Mouse (Mus musculus) megakaryocyte, embryonic 14.5 days (primary cell): ENCODE results near the gene Slc36a1. TPM values are rescaled to one million over a fixed set of nuclear protein-coding genes. Genes with fewer than 3 reads are reported as not detected.

ENCODE experiments used
- H3K27me3 ChIP-seq: replicated peaks from 2 replicates; pipeline ENCODE3; 2012; ENCODE audit warnings: inconsistent platforms
- H3K36me3 ChIP-seq: replicated peaks from 2 replicates; pipeline ENCODE3; 2012; ENCODE audit warnings: low read length, inconsistent platforms, mixed read lengths
- H3K4me1 ChIP-seq: 2 replicates; pipeline ENCODE4 v1.6.1; 2012; ENCODE audit warnings: inconsistent platforms
- H3K4me3 ChIP-seq: replicated peaks from 2 replicates; pipeline ENCODE3; 2012; ENCODE audit warnings: moderate library complexity, mild to moderate bottlenecking, inconsistent platforms
- H3K9me3 ChIP-seq: 2 replicates; pipeline ENCODE4 v1.6.1; 2012; ENCODE audit warnings: inconsistent platforms
- FLI1 ChIP-seq: IDR thresholded peaks from 2 replicates; pipeline ENCODE4 v1.6.1; 2012; ENCODE audit warnings: low read length, inconsistent platforms, mixed read lengths
- GATA1 ChIP-seq: IDR thresholded peaks from 3 replicates; pipeline ENCODE4 v1.6.1; 2012; ENCODE audit warnings: mixed read lengths, low read length, inconsistent platforms, borderline replicate concordance
- polyA plus RNA-seq: library from polyadenylated mRNA; stranded (reverse); fragments of >175 nt; gene quantifications from 2 replicates; pipeline ENCODE4 v1.2.3, GENCODE M21; 2012; ENCODE audit warnings: low replicate concordance; ENCODE audit not compliant: insufficient read depth

The Slc36a1 gene
- polyA plus RNA-seq, 1 experiment = 4.0 TPM

GRCm38 (mm10) chr11:55261105-55261504 lies 57.0 kb downstream of the Slc36a1 start:
- H3K4me3 ChIP-seq = no peak overlapping the region
- H3K36me3 ChIP-seq = no peaks in the 10 kb centered on the region
- no peak for TF ChIP-seq GATA1
- H3K27me3 ChIP-seq = peaks cover 64% of the 10 kb centered on the region
- H3K9me3 ChIP-seq = no peaks in the 10 kb centered on the region
- no peaks in the 10 kb centered on the region for H3K4me1 ChIP-seq

- TF ChIP-seq GATA1 = no peak
- no peak for TF ChIP-seq FLI1
- Histone ChIP-seq H3K9me3 (no peaks in the 10 kb centered on the region), H3K36me3 (no peaks in the 10 kb centered on the region), H3K27me3 (peaks cover 55% of the 10 kb centered on the region), H3K4me1 (no peaks in the 10 kb centered on the region), H3K4me3 (no peak overlapping the region)
Measured at GRCm38 (mm10) chr11:55262000-55262399, 57.9 kb downstream of the Slc36a1 start.

- TF ChIP-seq GATA1 = no peak
- no peak for TF ChIP-seq FLI1
- no peak overlapping the region for H3K4me3 ChIP-seq
- no peaks in the 10 kb centered on the region for H3K36me3 ChIP-seq
- H3K4me1 ChIP-seq = peaks cover 13% of the 10 kb centered on the region
- no peaks in the 10 kb centered on the region for H3K9me3 ChIP-seq
- peaks cover 53% of the 10 kb centered on the region for H3K27me3 ChIP-seq
Measured at GRCm38 (mm10) chr11:55264318-55264717, 60.2 kb downstream of the Slc36a1 start.

GRCm38 (mm10) chr11:55265647-55266046 lies 61.5 kb downstream of the Slc36a1 start:
- TF ChIP-seq FLI1 = no peak
- TF ChIP-seq GATA1 = no peak
- H3K4me3 ChIP-seq = peak overlapping the region; percentile 31
- H3K9me3 ChIP-seq = no peaks in the 10 kb centered on the region
- H3K4me1 ChIP-seq = peaks cover 14% of the 10 kb centered on the region
- no peaks in the 10 kb centered on the region for H3K36me3 ChIP-seq
- H3K27me3 ChIP-seq = peaks cover 56% of the 10 kb centered on the region

GRCm38 (mm10) chr11:55268580-55268979 lies 64.4 kb downstream of the Slc36a1 start:
- H3K9me3 ChIP-seq = no peaks in the 10 kb centered on the region
- no peaks in the 10 kb centered on the region for H3K36me3 ChIP-seq
- peaks cover 44% of the 10 kb centered on the region for H3K27me3 ChIP-seq
- no peak for TF ChIP-seq FLI1
- TF ChIP-seq GATA1 = no peak
- no peak overlapping the region for H3K4me3 ChIP-seq
- H3K4me1 ChIP-seq = peaks cover 23% of the 10 kb centered on the region

DNA sequence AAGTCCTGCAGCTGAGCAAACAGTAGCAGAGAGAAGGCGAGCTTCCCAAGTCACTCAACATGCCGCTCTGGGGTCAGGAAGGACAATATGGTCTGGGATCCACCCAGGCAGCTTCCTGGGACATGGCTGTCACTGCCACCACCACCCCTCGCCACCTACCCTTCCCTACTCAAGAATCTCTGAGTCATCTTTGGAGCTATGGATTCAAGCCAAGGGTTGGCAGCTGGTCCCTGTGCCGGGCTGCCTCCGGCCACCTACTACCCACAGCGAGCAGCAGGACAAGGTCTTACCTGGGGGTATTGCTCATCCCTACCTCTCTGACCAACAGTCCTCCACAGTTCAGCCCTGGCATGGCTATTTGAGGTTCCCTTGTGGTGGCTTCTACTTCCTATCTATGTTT lies 70.6 kb downstream of the Slc36a1 start:
- no peak overlapping the region for H3K4me3 ChIP-seq
- H3K27me3 ChIP-seq = peaks cover 41% of the 10 kb centered on the region
- TF ChIP-seq GATA1 = no peak
- H3K9me3 ChIP-seq = peaks cover 2% of the 10 kb centered on the region
- H3K4me1 ChIP-seq = 0 out of 2 replicates have a peak, but pooled peaks cover 8% of the 10 kb centered on the region
- H3K36me3 ChIP-seq = no peaks in the 10 kb centered on the region

Other genes starting within 250 kb of the Slc36a1 start
- gene Tnip1, start 241.4 kb upstream of the Slc36a1 start, polyA plus RNA-seq = 69.0 and 80.2 TPM in 2 replicates
- gene Anxa6, start 170.9 kb upstream of the Slc36a1 start, polyA plus RNA-seq = 0.90 and 18.9 TPM in 2 replicates
- gene Ccdc69, start 126.2 kb upstream of the Slc36a1 start, polyA plus RNA-seq = 0.73 TPM in 1 of 2 replicates, not detected in the other
- gene Gm2a, start 106.2 kb upstream of the Slc36a1 start, polyA plus RNA-seq = 3.3 and 7.5 TPM in 2 replicates
- not detected in 2 replicates for gene Slc36a3, start 52.6 kb upstream of the Slc36a1 start, polyA plus RNA-seq
- 0.18 TPM in 1 of 2 replicates, not detected in the other for gene Slc36a2, start 19.3 kb upstream of the Slc36a1 start, polyA plus RNA-seq
- 0.29 TPM in 1 of 2 replicates, not detected in the other for gene Fat2, start 132.2 kb downstream of the Slc36a1 start, polyA plus RNA-seq
- 11.1 TPM in 1 of 2 replicates, not detected in the other for gene Sparc, start 218.8 kb downstream of the Slc36a1 start, polyA plus RNA-seq